Mouse (Mus musculus): ENCODE data around the gene 1190005I06Rik. TPM values are rescaled to one million over a fixed set of nuclear protein-coding genes. Genes with fewer than 3 reads are reported as not detected.

The 1190005I06Rik gene
- polyA plus RNA-seq, 2 experiments, result 6.4 to 8.7 TPM

DNA sequence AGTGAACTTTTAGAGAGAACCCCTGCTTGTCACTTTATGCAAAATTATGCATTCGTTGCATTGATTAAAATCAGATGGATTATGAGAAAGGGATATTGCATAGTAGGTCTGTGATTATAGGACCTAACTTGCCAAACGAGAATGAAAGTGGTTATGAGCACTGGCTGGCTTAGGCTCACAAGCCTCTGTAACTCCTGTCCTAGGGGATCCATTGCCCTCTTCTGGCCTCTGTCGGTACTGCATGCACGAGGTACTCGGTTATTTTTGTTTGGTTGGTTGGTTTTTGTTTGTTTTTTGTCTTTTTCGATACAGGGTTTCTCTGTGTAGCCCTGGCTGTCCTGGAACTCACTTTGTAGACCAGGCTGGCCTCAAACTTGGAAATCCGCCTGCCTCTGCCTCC is 39.5 kb downstream of the 1190005I06Rik start:
- no peak for TF ChIP-seq POLR2A (IDR thresholded peaks at IDR 0.05; ENCODE audit: borderline replicate concordance, extremely low read depth, insufficient read depth, insufficient read length)
- Histone ChIP-seq H3K4me3 (replicated peaks; ENCODE audit: low read length) (no peak overlapping the region), H3K27ac (replicated peaks; ENCODE audit: low read depth, low read length) (no peak overlapping the region), H3K9me3 (ENCODE audit: control insufficient read depth, low read length) (no peaks in the 10 kb centered on the region), H3K4me2 (replicated peaks; ENCODE audit: low read depth, low read length, severe bottlenecking) (no peak overlapping the region), H3K36me3 (ENCODE audit: control insufficient read depth, insufficient read depth, low read length) (no peaks in the 10 kb centered on the region), H3K9ac (ENCODE audit: low read depth, low read length, severe bottlenecking) (no peak overlapping the region), H3K27me3 (ENCODE audit: control insufficient read depth, insufficient read depth, low read length) (no peaks in the 10 kb centered on the region), H3K4me1 (ENCODE audit: control insufficient read depth, insufficient read depth, low read length) (no peaks in the 10 kb centered on the region)
- ATAC-seq (ENCODE audit: low FRiP score, low read depth) (peak; percentile 67; the same call in 1 of the 2 replicates), DNase-seq (ENCODE audit: low spot score) (peak; percentile 53)
- 15% methylated on average over 7 of the region's 7 CpGs for WGBS

DNA sequence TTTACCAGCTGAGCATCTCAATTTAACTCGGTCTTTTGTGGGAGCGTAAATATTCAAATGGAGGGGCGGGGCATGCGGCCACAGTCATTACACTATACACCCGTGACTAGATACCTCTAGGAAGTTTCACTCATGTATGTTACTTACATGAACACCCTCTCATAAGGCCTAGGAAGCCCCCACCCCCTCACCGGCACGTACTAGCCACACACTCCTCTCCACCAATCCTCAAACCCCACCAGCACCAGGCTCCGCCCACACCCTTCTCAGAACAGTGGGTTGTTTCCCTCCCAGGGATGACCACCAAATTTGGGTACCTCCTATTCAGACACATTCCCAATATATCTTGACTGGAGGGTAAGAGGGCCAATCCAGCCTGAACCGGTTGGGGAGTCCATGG is 40.0 kb downstream of the 1190005I06Rik start:
- H3K27ac ChIP-seq (replicated peaks; ENCODE audit: low read depth, low read length), result no peak overlapping the region
- WGBS, result 79% methylated on average over 9 of the region's 9 CpGs
- DNase-seq (ENCODE audit: low spot score) (no peak), ATAC-seq (ENCODE audit: low FRiP score, low read depth) (no peak)
- no peaks in the 10 kb centered on the region for H3K9me3 ChIP-seq (ENCODE audit: control insufficient read depth, low read length)
- H3K27me3 ChIP-seq (ENCODE audit: control insufficient read depth, insufficient read depth, low read length), result no peaks in the 10 kb centered on the region
- no peaks in the 10 kb centered on the region for H3K36me3 ChIP-seq (ENCODE audit: control insufficient read depth, insufficient read depth, low read length)
- no peak for TF ChIP-seq POLR2A (IDR thresholded peaks at IDR 0.05; ENCODE audit: borderline replicate concordance, extremely low read depth, insufficient read depth, insufficient read length)
- H3K9ac ChIP-seq (ENCODE audit: low read depth, low read length, severe bottlenecking), result no peak overlapping the region
- no peak overlapping the region for H3K4me3 ChIP-seq (replicated peaks; ENCODE audit: low read length)
- H3K4me2 ChIP-seq (replicated peaks; ENCODE audit: low read depth, low read length, severe bottlenecking), result no peak overlapping the region
- no peaks in the 10 kb centered on the region for H3K4me1 ChIP-seq (ENCODE audit: control insufficient read depth, insufficient read depth, low read length)

DNA sequence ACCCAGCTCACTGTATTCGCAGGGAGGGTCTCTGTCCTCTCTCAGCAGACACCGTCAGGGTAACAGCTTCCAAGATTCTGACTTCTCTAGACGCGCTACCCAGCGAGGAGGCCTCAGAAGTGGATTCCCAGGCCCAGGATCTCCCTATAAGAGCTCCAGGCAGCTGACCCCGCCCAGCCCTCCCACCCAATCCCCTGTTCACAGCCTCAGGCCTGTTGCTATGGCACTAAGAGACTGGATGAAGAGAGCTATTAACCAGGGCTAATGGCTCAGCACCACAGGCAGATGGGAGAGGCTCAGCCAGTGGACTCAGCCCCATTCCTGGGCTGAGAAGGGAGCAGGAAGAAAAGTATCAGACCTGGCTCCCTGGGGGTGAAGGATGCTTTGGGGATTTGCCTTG is 44.8 kb downstream of the 1190005I06Rik start:
- Histone ChIP-seq H3K9ac (ENCODE audit: low read depth, low read length, severe bottlenecking) (no peak overlapping the region), H3K4me1 (ENCODE audit: control insufficient read depth, insufficient read depth, low read length) (peaks cover 3% of the 10 kb centered on the region; the same call in 1 of the 2 replicates), H3K27ac (replicated peaks; ENCODE audit: low read depth, low read length) (0 out of 2 replicates have a peak overlapping the region, but pooled peaks have one; percentile 38), H3K36me3 (ENCODE audit: control insufficient read depth, insufficient read depth, low read length) (no peaks in the 10 kb centered on the region), H3K4me3 (replicated peaks; ENCODE audit: low read length) (no peak overlapping the region), H3K9me3 (ENCODE audit: control insufficient read depth, low read length) (no peaks in the 10 kb centered on the region), H3K4me2 (replicated peaks; ENCODE audit: low read depth, low read length, severe bottlenecking) (no peak overlapping the region), H3K27me3 (ENCODE audit: control insufficient read depth, insufficient read depth, low read length) (no peaks in the 10 kb centered on the region)
- 29% methylated on average over 6 of the region's 6 CpGs for WGBS
- ATAC-seq (ENCODE audit: low FRiP score, low read depth), result peak; percentile 48
- no peak for DNase-seq (ENCODE audit: low spot score)
- no peak for TF ChIP-seq POLR2A (IDR thresholded peaks at IDR 0.05; ENCODE audit: borderline replicate concordance, extremely low read depth, insufficient read depth, insufficient read length)

DNA sequence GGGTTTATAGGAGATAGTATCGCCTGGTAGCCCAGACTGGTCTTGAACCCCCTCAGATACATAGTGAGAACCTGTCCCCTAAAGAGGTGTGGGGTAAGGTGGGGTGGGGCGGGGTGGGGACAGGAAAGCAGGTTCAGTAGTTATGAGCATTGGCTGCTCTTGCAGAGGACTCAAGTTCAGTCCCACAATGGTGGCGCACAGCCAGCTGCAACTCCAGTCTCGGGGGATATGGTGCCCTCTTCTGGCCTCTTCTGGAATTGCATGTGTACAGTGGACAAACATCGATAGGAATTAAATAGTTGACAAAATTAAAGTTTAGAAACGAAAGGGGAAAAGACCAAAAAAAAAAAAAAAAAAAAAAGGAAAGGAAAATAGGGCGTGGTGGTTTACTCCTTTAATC is 47.9 kb downstream of the 1190005I06Rik start:
- ATAC-seq (ENCODE audit: low FRiP score, low read depth) (no peak), DNase-seq (ENCODE audit: low spot score) (no peak)
- H3K27ac ChIP-seq (replicated peaks; ENCODE audit: low read depth, low read length), result no peak overlapping the region
- H3K27me3 ChIP-seq (ENCODE audit: control insufficient read depth, insufficient read depth, low read length), result no peaks in the 10 kb centered on the region
- H3K4me3 ChIP-seq (replicated peaks; ENCODE audit: low read length), result no peak overlapping the region
- WGBS, result 55% methylated on average over 7 of the region's 7 CpGs
- no peak overlapping the region for H3K4me2 ChIP-seq (replicated peaks; ENCODE audit: low read depth, low read length, severe bottlenecking)
- no peaks in the 10 kb centered on the region for H3K36me3 ChIP-seq (ENCODE audit: control insufficient read depth, insufficient read depth, low read length)
- H3K9me3 ChIP-seq (ENCODE audit: control insufficient read depth, low read length), result no peaks in the 10 kb centered on the region
- no peak overlapping the region for H3K9ac ChIP-seq (ENCODE audit: low read depth, low read length, severe bottlenecking)
- no peak for TF ChIP-seq POLR2A (IDR thresholded peaks at IDR 0.05; ENCODE audit: borderline replicate concordance, extremely low read depth, insufficient read depth, insufficient read length)
- peaks cover 3% of the 10 kb centered on the region; the same call in 1 of the 2 replicates for H3K4me1 ChIP-seq (ENCODE audit: control insufficient read depth, insufficient read depth, low read length)

DNA sequence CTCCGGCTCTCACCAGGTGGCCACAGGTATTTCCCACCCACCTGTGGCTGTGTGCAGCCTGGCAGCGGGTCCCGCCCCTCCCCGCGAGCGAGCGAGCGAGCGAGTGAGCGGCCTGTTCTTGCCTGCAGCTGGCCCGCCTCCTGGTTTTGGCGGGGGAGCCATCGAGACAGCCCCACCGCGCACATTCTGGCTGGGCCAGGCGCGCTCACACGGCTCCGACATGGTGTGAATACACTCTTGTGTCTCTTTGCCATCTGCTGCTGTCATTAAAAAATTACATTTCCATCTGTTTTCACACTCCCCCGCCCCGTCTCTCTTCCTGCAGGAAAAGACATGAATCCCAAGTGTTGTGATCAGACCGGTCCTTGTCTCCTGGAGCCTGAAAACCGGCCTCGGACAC is 48.9 kb downstream of the 1190005I06Rik start:
- Histone ChIP-seq H3K36me3 (ENCODE audit: control insufficient read depth, insufficient read depth, low read length) (no peaks in the 10 kb centered on the region), H3K4me2 (replicated peaks; ENCODE audit: low read depth, low read length, severe bottlenecking) (peak overlapping the region; percentile 39), H3K4me1 (ENCODE audit: control insufficient read depth, insufficient read depth, low read length) (peaks cover 3% of the 10 kb centered on the region; the same call in 1 of the 2 replicates), H3K9me3 (ENCODE audit: control insufficient read depth, low read length) (no peaks in the 10 kb centered on the region), H3K27ac (replicated peaks; ENCODE audit: low read depth, low read length) (no peak overlapping the region), H3K27me3 (ENCODE audit: control insufficient read depth, insufficient read depth, low read length) (no peaks in the 10 kb centered on the region), H3K4me3 (replicated peaks; ENCODE audit: low read length) (peak overlapping the region; percentile 16), H3K9ac (ENCODE audit: low read depth, low read length, severe bottlenecking) (0 out of 2 replicates have a peak overlapping the region, but pooled peaks have one; percentile 21)
- peak; percentile 49 for DNase-seq (ENCODE audit: low spot score)
- peak; percentile 72 for ATAC-seq (ENCODE audit: low FRiP score, low read depth)
- no peak for TF ChIP-seq POLR2A (IDR thresholded peaks at IDR 0.05; ENCODE audit: borderline replicate concordance, extremely low read depth, insufficient read depth, insufficient read length)
- WGBS, result 22% methylated on average over 20 of the region's 24 CpGs

DNA sequence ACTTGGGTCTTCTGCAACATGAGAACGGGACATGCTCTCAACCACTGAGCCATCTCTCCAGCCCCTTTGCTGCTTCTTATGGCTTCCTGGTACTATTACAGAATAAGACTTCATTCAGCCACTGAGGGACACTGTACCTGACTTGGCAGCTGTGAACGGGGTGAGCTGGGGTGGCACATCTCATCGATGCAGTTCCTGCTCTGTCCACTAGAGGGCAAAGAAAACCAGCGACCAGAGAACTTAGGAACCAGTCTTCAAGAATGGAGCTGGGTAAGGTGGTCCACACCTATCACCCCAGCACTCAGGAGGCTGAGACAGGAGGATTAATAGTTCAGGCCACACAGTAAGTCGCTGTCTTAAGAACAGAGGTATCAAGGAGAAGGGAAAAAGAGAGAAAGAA is 51.5 kb downstream of the 1190005I06Rik start:
- Histone ChIP-seq H3K9me3 (ENCODE audit: control insufficient read depth, low read length) (no peaks in the 10 kb centered on the region), H3K27ac (replicated peaks; ENCODE audit: low read depth, low read length) (no peak overlapping the region), H3K4me1 (ENCODE audit: control insufficient read depth, insufficient read depth, low read length) (peaks cover 3% of the 10 kb centered on the region; the same call in 1 of the 2 replicates), H3K4me2 (replicated peaks; ENCODE audit: low read depth, low read length, severe bottlenecking) (no peak overlapping the region), H3K36me3 (ENCODE audit: control insufficient read depth, insufficient read depth, low read length) (no peaks in the 10 kb centered on the region), H3K4me3 (replicated peaks; ENCODE audit: low read length) (no peak overlapping the region), H3K9ac (ENCODE audit: low read depth, low read length, severe bottlenecking) (no peak overlapping the region), H3K27me3 (ENCODE audit: control insufficient read depth, insufficient read depth, low read length) (no peaks in the 10 kb centered on the region)
- DNase-seq (ENCODE audit: low spot score) (peak; percentile 33), ATAC-seq (ENCODE audit: low FRiP score, low read depth) (no peak)
- 8% methylated on average over 5 of the region's 5 CpGs for WGBS
- no peak for TF ChIP-seq POLR2A (IDR thresholded peaks at IDR 0.05; ENCODE audit: borderline replicate concordance, extremely low read depth, insufficient read depth, insufficient read length)

All from limb, embryonic 14.5 days (tissue).